24 mouse cellular contexts compared by ENCODE assay signal in genomic region chr2:115493020-115493419, GRCm38 (mm10).
"Had no signal": no experiment of that assay in that cellular context is flagged by ENCODE, and none has a peak within 500 bp of the region (broad histone marks: within the 10 kb centered on the region; RNA-seq: fewer than 3 reads in every experiment).

No protein-coding gene starts in this region.

- H3K4me1 ChIP-seq: limb, embryonic 15.5 days; midbrain, embryonic 10.5 days; neural tube, embryonic 12.5 days; neural tube, embryonic 15.5 days had no signal

- H3K9me3 ChIP-seq: limb, embryonic 15.5 days; midbrain, embryonic 10.5 days; neural tube, embryonic 12.5 days; neural tube, embryonic 15.5 days had no signal

- H3K4me2 ChIP-seq: limb, embryonic 12.5 days; limb, embryonic 15.5 days; liver, embryonic 11.5 days; lung, embryonic 14.5 days; neural tube, embryonic 12.5 days; neural tube, embryonic 15.5 days had no signal

- H3K36me3 ChIP-seq: limb, embryonic 12.5 days; limb, embryonic 15.5 days; midbrain, embryonic 10.5 days; neural tube, embryonic 12.5 days; neural tube, embryonic 15.5 days had no signal

- H3K4me3 ChIP-seq: layer of hippocampus, adult 2 months; limb, embryonic 12.5 days; limb, embryonic 15.5 days; midbrain, embryonic 10.5 days; neural tube, embryonic 12.5 days; neural tube, embryonic 15.5 days had no signal

- H3K27me3 ChIP-seq: limb, embryonic 12.5 days; limb, embryonic 15.5 days; neural tube, embryonic 12.5 days; neural tube, embryonic 15.5 days had no signal

- H3K9ac ChIP-seq: limb, embryonic 12.5 days; limb, embryonic 15.5 days; liver, embryonic 14.5 days; liver, postnatal 0 days; lung, embryonic 14.5 days; neural tube, embryonic 12.5 days; neural tube, embryonic 15.5 days had no signal

- ATAC-seq: intestine, embryonic 16.5 days; liver, postnatal 0 days; lung, postnatal 0 days had no signal

- DNase-seq: kidney, adult 18-20 months; kidney, adult 9 months; kidney, postnatal 14 days; kidney, postnatal 4 days; layer of hippocampus, adult 9-11 months; liver, postnatal 0 days; lung, embryonic 14.5 days; midbrain, embryonic 14.5 days; right cerebral cortex, postnatal 4 days; thymus, adult 2 months; thymus, postnatal 14 days; thymus, postnatal 4 days had no signal

- H3K27ac ChIP-seq: layer of hippocampus, adult 2 months; limb, embryonic 12.5 days; limb, embryonic 15.5 days; liver, embryonic 14.5 days; macrophage; midbrain, embryonic 10.5 days; neural tube, embryonic 12.5 days; neural tube, embryonic 15.5 days; stomach, postnatal 0 days had no signal
